Mouse (Mus musculus) neutrophil, adult 5-6 weeks (primary cell): Measurements from ENCODE around the gene Ybx2. TPM values are rescaled to one million over a fixed set of nuclear protein-coding genes. Genes with fewer than 3 reads are reported as not detected.
A peak's percentile ranks its signal among the peaks of the same experiment; 100 is the strongest.

Experiments used
- ATAC-seq: fragments of 151-379, 151-347 bp; 2 replicates; pipeline ENCODE4 v1.8.0; 2017; ENCODE audit warnings: mild to moderate bottlenecking, moderate TSS enrichment; ENCODE audit not compliant: insufficient number of reproducible peaks, poor library complexity, low FRiP score, severe bottlenecking; ENCODE audit errors: extremely low read depth
- total RNA-seq: library from RNA; stranded (forward); fragments of 200-1000 nt; gene quantifications from 2 replicates; pipeline ENCODE4 v1.2.3, GENCODE M21; 2017

The Ybx2 gene
- total RNA-seq, 1 experiment from 2014 or later = not detected

- peak; percentile 87 for ATAC-seq
These were observed 4.5 kb upstream of the Ybx2 start for GRCm38 (mm10) chr11:69930967-69931537.

DNA sequence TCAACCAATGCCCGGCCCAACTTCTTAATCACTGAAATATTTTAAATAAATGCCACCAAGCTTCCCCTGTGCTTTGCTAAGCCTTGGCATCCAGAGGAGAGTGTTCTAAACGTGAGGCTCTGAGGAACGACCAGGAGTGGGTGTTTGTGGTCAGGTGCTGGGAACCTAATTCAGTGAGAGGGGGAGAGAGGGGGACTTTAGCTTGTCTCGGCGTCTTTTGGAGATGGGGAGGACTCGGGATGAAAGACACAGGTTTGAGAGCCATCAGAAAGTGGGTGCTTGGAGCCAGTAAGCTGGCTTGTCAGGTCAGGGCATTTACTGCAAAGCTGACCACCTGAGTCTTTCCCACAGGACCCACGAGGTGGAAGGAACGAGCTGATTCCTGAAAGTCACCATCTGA, 3.8 kb upstream of the Ybx2 start:
- ATAC-seq = no peak

DNA sequence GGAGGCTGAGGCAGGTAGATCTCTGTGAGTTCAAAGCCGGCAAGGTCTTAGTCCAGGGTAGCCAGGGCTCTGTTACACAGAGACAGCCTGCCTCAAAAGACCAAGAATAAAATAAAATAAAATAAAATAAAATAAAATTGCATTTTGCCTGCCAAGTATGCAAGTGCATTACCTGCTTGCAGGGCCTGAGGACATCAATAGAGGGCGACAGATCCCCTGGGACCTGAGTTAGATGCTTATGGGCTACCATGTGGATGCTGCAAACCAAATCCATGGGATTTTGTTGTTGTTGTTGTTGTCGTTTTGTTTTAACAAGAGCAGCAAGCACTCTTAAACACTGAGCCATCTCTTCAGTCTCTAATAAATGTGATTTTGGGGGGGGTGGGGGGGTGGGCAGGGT, 3.3 kb upstream of the Ybx2 start:
- no peak for ATAC-seq

GRCm38 (mm10) chr11:69933066-69933465, 2.5 kb upstream of the Ybx2 start:
- no peak for ATAC-seq

- ATAC-seq = peak; percentile 68
These were observed 1.4 kb upstream of the Ybx2 start for GRCm38 (mm10) chr11:69934169-69934568.

GRCm38 (mm10) chr11:69934681-69935080, 915 bp upstream of the Ybx2 start:
- ATAC-seq = no peak

DNA sequence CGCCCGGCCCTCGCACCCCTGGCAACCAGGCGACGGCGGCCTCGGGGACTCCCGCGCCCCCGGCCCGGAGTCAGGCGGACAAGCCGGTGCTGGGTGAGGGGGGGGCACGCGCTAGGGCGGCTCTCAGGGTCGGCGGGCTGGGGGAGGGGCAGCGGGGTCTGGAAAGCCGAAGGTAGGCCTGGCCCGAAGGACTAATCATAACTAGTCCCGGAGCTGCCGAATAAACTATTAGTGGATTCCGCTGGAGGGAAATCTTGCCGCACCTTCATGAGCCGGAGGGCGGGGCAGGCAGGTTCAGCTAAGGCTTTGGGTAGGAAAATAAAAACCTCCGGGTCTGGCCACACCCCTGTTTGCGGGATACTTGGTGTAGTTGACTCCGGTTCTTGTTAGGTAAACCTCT, 560 bp downstream of the Ybx2 start:
- no peak for ATAC-seq

DNA sequence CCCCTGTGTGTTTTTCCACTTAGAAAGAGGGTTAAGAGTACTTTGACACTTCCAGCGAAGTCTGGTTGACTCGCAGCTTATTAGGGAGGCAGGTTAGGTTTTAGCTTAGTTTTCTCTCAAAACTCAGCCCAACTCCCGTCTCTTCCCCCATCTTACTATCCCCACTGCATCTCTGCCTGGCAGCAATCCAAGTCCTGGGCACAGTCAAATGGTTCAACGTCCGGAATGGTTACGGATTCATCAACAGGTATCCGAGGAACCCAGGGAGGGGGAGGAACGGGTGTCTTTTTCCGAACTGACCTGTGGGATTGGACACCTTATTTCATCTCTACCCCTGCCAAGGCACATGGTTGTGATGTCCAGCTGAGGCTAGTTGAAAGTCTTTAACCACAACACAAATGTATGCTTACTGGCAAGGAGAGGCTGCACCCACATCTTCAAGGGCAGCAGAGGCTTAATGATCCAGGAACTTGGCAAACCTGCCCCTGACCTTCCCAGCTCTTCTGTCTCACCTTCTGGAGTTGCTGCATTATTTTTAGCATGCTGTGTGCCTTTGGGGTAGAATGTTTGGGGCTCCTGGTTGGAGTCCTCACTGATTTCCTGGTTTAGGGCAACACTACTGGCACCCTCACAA, 1.2 kb downstream of the Ybx2 start:
- no peak for ATAC-seq

DNA sequence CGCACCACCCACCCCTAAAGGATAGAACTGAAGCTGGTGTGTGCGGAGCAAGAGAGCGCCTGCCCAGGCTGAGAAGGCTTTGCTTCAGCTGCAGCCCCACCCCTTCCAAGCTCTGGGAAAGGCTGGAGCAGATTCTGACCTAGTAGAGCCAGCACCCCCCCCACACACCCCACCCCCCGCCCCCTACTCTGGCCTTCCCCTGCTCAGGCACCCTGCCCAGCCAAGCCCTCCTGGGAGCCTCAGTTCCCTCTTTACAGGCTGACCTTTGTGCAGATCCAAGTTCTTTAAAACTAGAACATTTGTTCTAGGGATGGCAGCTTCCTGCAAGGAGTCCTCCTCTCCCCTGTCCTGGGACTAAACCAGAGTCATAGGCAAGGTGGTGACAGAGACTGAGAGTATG, 1.8 kb downstream of the Ybx2 start:
- ATAC-seq = no peak

DNA sequence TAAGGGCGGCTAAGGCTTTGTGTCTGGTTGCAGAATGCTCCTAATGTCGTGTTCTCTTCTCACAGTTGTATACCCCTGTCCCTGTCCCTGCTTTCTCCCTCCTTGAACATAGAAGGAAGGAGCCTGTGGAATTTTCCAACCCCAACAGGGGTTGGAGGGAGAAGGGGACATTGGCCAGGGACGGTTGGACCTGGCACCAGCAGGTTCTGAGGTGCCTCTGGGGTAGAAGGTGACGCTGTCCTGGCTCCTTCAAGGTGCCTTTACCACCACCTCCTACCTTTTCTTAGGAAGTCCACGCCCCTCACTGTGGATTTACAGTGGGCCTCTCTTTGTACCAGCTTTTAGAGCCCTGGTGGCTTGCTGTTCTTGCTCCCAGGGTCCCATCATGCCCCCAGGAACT, 2.2 kb downstream of the Ybx2 start:
- ATAC-seq = no peak

DNA sequence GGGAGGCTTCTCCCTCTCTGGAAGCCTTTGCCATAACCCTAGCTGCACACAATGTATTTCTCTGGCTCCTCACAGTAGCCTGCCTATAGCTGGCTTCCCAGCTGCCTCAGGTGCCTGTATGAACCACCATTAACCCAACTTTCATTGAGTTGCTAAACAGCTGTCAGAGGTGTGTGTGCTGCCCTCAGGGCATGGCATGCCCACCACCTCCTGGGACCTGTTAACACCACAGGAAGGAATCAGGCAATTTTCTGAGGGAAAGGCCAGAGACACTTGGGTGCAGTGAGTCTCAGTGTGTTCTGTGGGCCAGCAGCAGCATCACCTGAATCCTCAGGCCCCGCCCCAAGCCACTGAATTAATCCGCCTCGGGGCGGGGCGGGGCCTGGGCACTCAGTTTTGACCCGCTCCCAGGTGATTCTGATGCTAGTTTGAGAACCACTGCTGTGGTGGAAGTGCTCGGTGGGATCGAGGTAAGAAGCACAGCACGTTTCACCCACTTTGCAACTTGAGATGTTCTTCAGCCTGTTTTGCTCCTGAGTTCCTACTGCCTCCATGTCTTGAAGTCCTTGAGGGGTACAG, 2.9 kb downstream of the Ybx2 start:
- ATAC-seq = no peak

GRCm38 (mm10) chr11:69939181-69939580, 3.6 kb downstream of the Ybx2 start:
- ATAC-seq = no peak

- ATAC-seq = no peak
These were observed 4.1 kb downstream of the Ybx2 start for GRCm38 (mm10) chr11:69939731-69940130.

GRCm38 (mm10) chr11:69940962-69941361, 5.4 kb downstream of the Ybx2 start:
- no peak for ATAC-seq

GRCm38 (mm10) chr11:69945216-69945615, 9.6 kb downstream of the Ybx2 start:
- no peak for ATAC-seq

DNA sequence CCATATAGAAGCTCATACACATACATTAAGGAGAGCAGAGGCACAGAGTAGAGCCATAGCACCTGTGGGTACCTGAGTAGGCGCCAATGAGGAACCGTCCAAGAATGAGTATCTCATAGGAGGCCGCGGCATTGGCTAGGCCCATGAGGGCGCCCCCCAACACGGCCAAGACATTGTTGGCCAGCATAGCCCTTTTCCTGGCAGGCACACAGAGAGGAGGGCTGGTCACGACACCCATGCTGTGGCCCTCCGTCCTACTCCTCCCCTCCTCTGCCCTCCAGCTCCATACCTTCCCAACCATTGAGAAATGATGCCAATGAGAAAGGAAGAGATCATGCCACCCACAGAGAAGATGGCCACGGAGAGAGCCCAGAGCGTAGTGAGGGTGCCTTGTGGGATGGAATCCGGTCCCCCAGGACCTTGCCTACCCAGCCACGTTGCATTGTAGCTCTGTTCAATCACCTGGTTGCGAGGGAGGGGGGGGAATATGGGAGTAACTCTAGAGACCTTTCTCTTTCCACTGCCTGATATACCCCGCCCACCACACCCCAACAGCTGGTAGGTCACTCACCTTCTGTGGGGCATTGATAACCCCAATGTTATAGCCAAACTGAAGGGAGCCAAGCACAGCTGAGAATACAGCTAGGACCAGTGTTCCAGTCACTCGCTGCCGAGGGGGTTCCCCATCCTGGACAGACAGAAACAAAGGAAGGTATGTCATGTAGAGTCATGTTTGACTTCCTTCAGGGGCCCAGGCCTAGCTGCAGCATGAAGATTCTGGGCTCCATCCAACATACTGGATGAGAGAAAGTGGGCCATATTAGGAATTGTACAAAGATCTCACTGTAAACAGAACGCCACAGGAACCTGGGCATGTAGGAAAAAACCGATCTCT, 10.6 kb downstream of the Ybx2 start:
- no peak for ATAC-seq

GRCm38 (mm10) chr11:69947337-69948065, 11.9 kb downstream of the Ybx2 start:
- ATAC-seq = no peak

- peak; percentile 65; the same call in 1 of the 2 replicates for ATAC-seq
These were observed 12.6 kb downstream of the Ybx2 start, which contains the start of gene Slc2a4 for GRCm38 (mm10) chr11:69948066-69948762. Slc2a4 (minus strand) TSS chr11:69948188.
